Mouse (Mus musculus) forebrain, embryonic 16.5 days (tissue): Measurements from ENCODE around the gene Inppl1. TPM values are rescaled to one million over a fixed set of nuclear protein-coding genes. Genes with fewer than 3 reads are reported as not detected.

Experiments used
- ATAC-seq: fragments of 200-750 bp; cut with Nextera tagmentation; 2 replicates; pipeline ENCODE4 v1.8.0; 2017; ENCODE audit warnings: mild to moderate bottlenecking, moderate library complexity
- H3K27ac ChIP-seq: fragments of 300-500 bp; sonication (generic); 2 replicates; pipeline ENCODE4 v1.5.1; 2014; ENCODE audit warnings: low read length, control low read depth
- H3K27me3 ChIP-seq: fragments of 300-500 bp; sonication (generic); replicated peaks from 2 replicates; pipeline ENCODE4 v1.6.1; 2014; ENCODE audit warnings: low read length; ENCODE audit not compliant: control insufficient read depth, insufficient read depth
- H3K36me3 ChIP-seq: fragments of 300-500 bp; sonication (generic); 2 replicates; pipeline ENCODE4 v1.6.1; 2014; ENCODE audit not compliant: control insufficient read depth, insufficient read depth
- H3K4me1 ChIP-seq: fragments of 300-500 bp; sonication (generic); replicated peaks from 2 replicates; pipeline ENCODE4 v1.6.1; 2014; ENCODE audit warnings: low read length; ENCODE audit not compliant: control insufficient read depth, insufficient read depth
- H3K4me2 ChIP-seq: fragments of 300-500 bp; sonication (generic); 2 replicates; pipeline ENCODE4 v1.6.1; 2014; ENCODE audit warnings: mild to moderate bottlenecking, low read length, control low read depth
- H3K4me3 ChIP-seq: fragments of 300-500 bp; sonication (generic); replicated peaks from 2 replicates; pipeline ENCODE4 v1.5.1; 2014; ENCODE audit warnings: mild to moderate bottlenecking, low read length, control low read depth
- H3K9ac ChIP-seq: fragments of 300-500 bp; sonication (generic); replicated peaks from 2 replicates; pipeline ENCODE4 v1.6.1; 2014; ENCODE audit warnings: low read depth, low read length, control low read depth
- H3K9me3 ChIP-seq: fragments of 300-500 bp; sonication (generic); 2 replicates; pipeline ENCODE4 v1.6.1; 2016; ENCODE audit warnings: low read length; ENCODE audit not compliant: control insufficient read depth
- WGBS: fragments of 180-500 bp; shearing (Covaris S2); extraction: QIAGEN DNeasy Blood & Tissue Kit; methylation state at CpG from one replicate; pipeline ENCODE4 v1.1.7; 2014; 5-methylcytosine and 5-hydroxymethylcytosine counted together
- microRNA-seq: library from miRNA; unstranded; fragments of <30 nt; microRNA quantifications from one replicate; pipeline ENCODE4, GENCODE M21; 2017
- polyA plus RNA-seq: library from polyadenylated mRNA; unstranded; fragments of >200 nt; fragmentation: Nextera tagmentation; extraction: Ambion mirVana; gene quantifications from 2 replicates; pipeline ENCODE4 v1.2.1, GENCODE M21; 2015

Inppl1 gene
- polyA plus RNA-seq, 1 experiment from 2014 or later = 20.5 TPM

GRCm38 (mm10) chr7:101817861-101818401 is 20.1 kb downstream of the Inppl1 start, which contains the start of gene Phox2a:
Gene Phox2a, plus strand, starts transcription at chr7:101818313.
- WGBS = under 1% methylated on average over 33 of the region's 45 CpGs
- H3K36me3 ChIP-seq = no peaks in the 10 kb centered on the region
- H3K4me1 ChIP-seq = peaks cover 24% of the 10 kb centered on the region
- H3K9ac ChIP-seq = no peak within 1 kb of the TSS
- peaks cover 61% of the 10 kb centered on the region for H3K27me3 ChIP-seq
- no peak for ATAC-seq
- no peaks in the 10 kb centered on the region; the same call in 1 of the 2 replicates for H3K9me3 ChIP-seq
- H3K4me2 ChIP-seq = peak within 1 kb of the TSS; percentile 47
- H3K4me3 ChIP-seq = peak within 1 kb of the TSS; percentile 34
- H3K27ac ChIP-seq = no peak within 1 kb of the TSS

DNA sequence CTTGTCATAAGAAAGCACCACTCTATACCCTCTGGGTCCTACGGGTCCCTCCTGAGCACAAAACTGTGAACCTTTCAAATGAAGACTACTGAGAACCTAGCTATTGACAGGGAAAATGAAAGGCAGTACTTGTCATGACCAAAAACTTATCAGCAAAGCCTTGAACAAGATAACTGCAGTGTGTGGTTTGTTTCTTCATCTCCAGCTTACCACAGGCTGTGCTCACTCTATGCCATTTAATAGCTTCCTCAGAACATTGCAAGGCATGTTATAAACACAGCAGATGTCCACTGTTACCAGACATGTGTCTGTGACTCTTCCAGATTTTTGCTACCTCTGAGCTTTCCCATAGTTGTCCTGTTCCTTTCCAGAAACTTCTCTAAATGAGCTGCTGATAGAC is 61.0 kb downstream of the Inppl1 start:
- Histone ChIP-seq H3K27me3 (no peaks in the 10 kb centered on the region), H3K4me3 (no peak overlapping the region), H3K27ac (no peak overlapping the region), H3K9me3 (no peaks in the 10 kb centered on the region), H3K36me3 (peaks cover 3% of the 10 kb centered on the region; the same call in 1 of the 2 replicates), H3K9ac (no peak overlapping the region), H3K4me2 (no peak overlapping the region), H3K4me1 (0 out of 2 replicates have a peak, but pooled peaks cover 7% of the 10 kb centered on the region)
- no peak for ATAC-seq
- WGBS = 97% methylated on average over 1 of the region's 1 CpGs

DNA sequence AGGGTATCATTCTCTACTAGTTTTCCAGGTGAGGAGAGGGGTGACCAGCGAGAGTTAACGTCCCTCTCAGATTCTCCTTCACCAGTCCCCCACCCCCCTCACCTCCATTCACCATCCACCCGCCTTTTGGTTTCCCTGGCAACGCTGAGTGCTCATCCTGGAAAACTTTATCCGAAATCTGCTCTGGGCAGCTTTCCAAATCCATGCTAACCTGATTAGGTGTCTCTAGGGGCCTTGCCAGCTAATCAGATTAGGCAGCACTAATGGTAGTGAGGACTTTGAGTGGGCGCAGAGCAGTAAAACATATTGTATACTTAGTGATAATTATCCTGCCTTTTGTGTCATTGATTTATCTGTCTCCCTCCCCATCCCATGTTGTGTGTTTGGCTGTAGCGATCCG is 65.3 kb downstream of the Inppl1 start:
- H3K4me1 ChIP-seq = 0 out of 2 replicates have a peak, but pooled peaks cover 7% of the 10 kb centered on the region
- ATAC-seq = peak; percentile 15; the same call in 1 of the 2 replicates
- H3K4me2 ChIP-seq = no peak overlapping the region
- no peak overlapping the region for H3K4me3 ChIP-seq
- no peaks in the 10 kb centered on the region for H3K9me3 ChIP-seq
- H3K9ac ChIP-seq = no peak overlapping the region
- peaks cover 3% of the 10 kb centered on the region; the same call in 1 of the 2 replicates for H3K36me3 ChIP-seq
- 30% methylated on average over 8 of the region's 8 CpGs for WGBS
- no peaks in the 10 kb centered on the region for H3K27me3 ChIP-seq
- H3K27ac ChIP-seq = no peak overlapping the region

Small RNA genes within 50 kb of the gene (microRNA-seq; reads per million reads assigned to microRNA genes)
- not detected for gene Gm22655

Other genes with a start within 250 kb of the Inppl1 start
- 42.0 and 51.9 TPM in 2 replicates for gene Clpb, start 174.6 kb downstream of the Inppl1 start, polyA plus RNA-seq
- gene Phox2a, start 19.9 kb downstream of the Inppl1 start, polyA plus RNA-seq = not detected in 2 replicates
- 0.65 and 0.94 TPM in 2 replicates for gene Folr2, start 19.0 kb upstream of the Inppl1 start, polyA plus RNA-seq
- gene Anapc15, start 25.5 kb upstream of the Inppl1 start, polyA plus RNA-seq = 68.6 and 72.3 TPM in 2 replicates
- 17.1 and 19.2 TPM in 2 replicates for gene Folr1, start 32.6 kb upstream of the Inppl1 start, polyA plus RNA-seq
- gene Lamtor1, start 67.7 kb upstream of the Inppl1 start, polyA plus RNA-seq = 149 and 166 TPM in 2 replicates
- 0.54 and 0.72 TPM in 2 replicates for gene Tomt, start 68.1 kb upstream of the Inppl1 start, polyA plus RNA-seq
- gene Lrrc51, start 95.7 kb upstream of the Inppl1 start, polyA plus RNA-seq = 9.4 and 9.6 TPM in 2 replicates
- gene Numa1, start 95.9 kb upstream of the Inppl1 start, polyA plus RNA-seq = 64.8 and 68.6 TPM in 2 replicates
- 3.5 and 5.0 TPM in 2 replicates for gene Il18bp, start 180.5 kb upstream of the Inppl1 start, polyA plus RNA-seq
- 36.3 TPM in 2 replicates for gene Rnf121, start 227.2 kb upstream of the Inppl1 start, polyA plus RNA-seq
- gene Xndc1, start 227.3 kb upstream of the Inppl1 start, polyA plus RNA-seq = 34.8 and 41.2 TPM in 2 replicates
- 1.3 and 1.7 TPM in 2 replicates for gene Xntrpc, start 227.5 kb upstream of the Inppl1 start, polyA plus RNA-seq
- gene Trpc2, start 244.9 kb upstream of the Inppl1 start, polyA plus RNA-seq = 0.24 TPM in 1 of 2 replicates, not detected in the other